Mouse (Mus musculus): Measurements from ENCODE around the gene Eef1a1.
"Not testable (repeated sequence)": the region's sequence is repeated elsewhere in the genome, so short reads cannot be mapped to it uniquely, and the experiment has no call there.

Eef1a1 gene

GRCm38 (mm10) chr9:78488890-78489420 lies at the start of gene Eef1a1:
Gene Eef1a1, minus strand, starts transcription at chr9:78489151.
- no peak for DNase-seq (ENCODE audit: low read depth, low spot score)

GRCm38 (mm10) chr9:78538421-78538820 lies 49.5 kb upstream of the Eef1a1 start:
- no peak for DNase-seq (ENCODE audit: low read depth, low spot score)

- no peak for DNase-seq (ENCODE audit: low read depth, low spot score)
Measured at GRCm38 (mm10) chr9:78537154-78537873, 48.4 kb upstream of the Eef1a1 start.

GRCm38 (mm10) chr9:78534606-78535005 lies 45.7 kb upstream of the Eef1a1 start:
- DNase-seq (ENCODE audit: low read depth, low spot score) = no peak

- DNase-seq (ENCODE audit: low read depth, low spot score) = no peak
Measured at GRCm38 (mm10) chr9:78533296-78533935, 44.5 kb upstream of the Eef1a1 start.

GRCm38 (mm10) chr9:78532341-78532819 lies 43.4 kb upstream of the Eef1a1 start:
- no peak for DNase-seq (ENCODE audit: low read depth, low spot score)

- peak; percentile 45 for DNase-seq (ENCODE audit: low read depth, low spot score)
Measured at GRCm38 (mm10) chr9:78531816-78532215, 42.9 kb upstream of the Eef1a1 start.

GRCm38 (mm10) chr9:78527767-78528381 lies 38.9 kb upstream of the Eef1a1 start:
- peak; percentile 91 for DNase-seq (ENCODE audit: low read depth, low spot score)

GRCm38 (mm10) chr9:78527301-78527761 lies 38.4 kb upstream of the Eef1a1 start:
- peak; percentile 99 for DNase-seq (ENCODE audit: low read depth, low spot score)

- peak; percentile 27 for DNase-seq (ENCODE audit: low read depth, low spot score)
Measured at GRCm38 (mm10) chr9:78526206-78526605, 37.3 kb upstream of the Eef1a1 start.

GRCm38 (mm10) chr9:78525451-78526135 lies 36.6 kb upstream of the Eef1a1 start:
- peak; percentile 54 for DNase-seq (ENCODE audit: low read depth, low spot score)

GRCm38 (mm10) chr9:78521689-78522088 lies 32.7 kb upstream of the Eef1a1 start:
- DNase-seq (ENCODE audit: low read depth, low spot score) = no peak

GRCm38 (mm10) chr9:78520780-78521601 lies 32.0 kb upstream of the Eef1a1 start:
- no peak for DNase-seq (ENCODE audit: low read depth, low spot score)

GRCm38 (mm10) chr9:78520127-78520779 lies 31.3 kb upstream of the Eef1a1 start:
- DNase-seq (ENCODE audit: low read depth, low spot score) = peak; percentile 32

GRCm38 (mm10) chr9:78517237-78517636 lies 28.3 kb upstream of the Eef1a1 start:
- not testable (repeated sequence) for DNase-seq (ENCODE audit: low read depth, low spot score)

GRCm38 (mm10) chr9:78516125-78516524 lies 27.2 kb upstream of the Eef1a1 start:
- no peak for DNase-seq (ENCODE audit: low read depth, low spot score)

- DNase-seq (ENCODE audit: low read depth, low spot score) = no peak
Measured at GRCm38 (mm10) chr9:78514681-78515080, 25.7 kb upstream of the Eef1a1 start.

GRCm38 (mm10) chr9:78513776-78514500 lies 25.0 kb upstream of the Eef1a1 start:
- DNase-seq (ENCODE audit: low read depth, low spot score) = peak; percentile 92

- no peak for DNase-seq (ENCODE audit: low read depth, low spot score)
Measured at GRCm38 (mm10) chr9:78511705-78512104, 22.8 kb upstream of the Eef1a1 start.

Data from 3T3-L1 (cell line).